Mouse (Mus musculus) forebrain, embryonic 12.5 days (tissue): ENCODE results near the gene Col4a6. TPM values are rescaled to one million over a fixed set of nuclear protein-coding genes. Genes with fewer than 3 reads are reported as not detected.

Experiments used
- ATAC-seq: fragments of 200-750 bp; cut with Nextera tagmentation; 2 replicates; pipeline ENCODE4 v1.8.0; 2017; ENCODE audit warnings: moderate TSS enrichment; ENCODE audit not compliant: low FRiP score
- H3K27ac ChIP-seq: fragments of 300-500 bp; sonication (generic); 2 replicates; pipeline ENCODE4 v1.5.1; 2016; ENCODE audit warnings: mild to moderate bottlenecking
- H3K27me3 ChIP-seq: fragments of 300-500 bp; sonication (generic); 2 replicates; pipeline ENCODE4 v1.6.1; 2016; ENCODE audit warnings: mild to moderate bottlenecking
- H3K36me3 ChIP-seq: fragments of 300-500 bp; sonication (generic); replicated peaks from 2 replicates; pipeline ENCODE4 v1.6.1; 2016; ENCODE audit warnings: mild to moderate bottlenecking
- H3K4me1 ChIP-seq: fragments of 300-500 bp; sonication (generic); 2 replicates; pipeline ENCODE4 v1.6.1; 2016
- H3K4me2 ChIP-seq: fragments of 300-500 bp; sonication (generic); 2 replicates; pipeline ENCODE4 v1.6.1; 2016; ENCODE audit warnings: mild to moderate bottlenecking, moderate library complexity
- H3K4me3 ChIP-seq: fragments of 300-500 bp; sonication (generic); replicated peaks from 2 replicates; pipeline ENCODE4 v1.5.1; 2016; ENCODE audit warnings: mild to moderate bottlenecking
- H3K9ac ChIP-seq: fragments of 300-500 bp; sonication (generic); 2 replicates; pipeline ENCODE4 v1.6.1; 2016; ENCODE audit warnings: mild to moderate bottlenecking
- H3K9me3 ChIP-seq: fragments of 300-500 bp; sonication (generic); 2 replicates; pipeline ENCODE4 v1.6.1; 2016
- WGBS: fragments of 180-500 bp; shearing (Covaris S2); methylation state at CpG from one replicate; pipeline ENCODE4 v1.1.7; 2016; 5-methylcytosine and 5-hydroxymethylcytosine counted together
- polyA plus RNA-seq: library from polyadenylated mRNA; unstranded; fragments of >200 nt; fragmentation: Nextera tagmentation; extraction: Ambion mirVana; gene quantifications from 2 replicates; pipeline ENCODE4 v1.2.1, GENCODE M21; 2016

The Col4a6 gene
- polyA plus RNA-seq, 1 experiment from 2014 or later: 1.9 TPM

DNA sequence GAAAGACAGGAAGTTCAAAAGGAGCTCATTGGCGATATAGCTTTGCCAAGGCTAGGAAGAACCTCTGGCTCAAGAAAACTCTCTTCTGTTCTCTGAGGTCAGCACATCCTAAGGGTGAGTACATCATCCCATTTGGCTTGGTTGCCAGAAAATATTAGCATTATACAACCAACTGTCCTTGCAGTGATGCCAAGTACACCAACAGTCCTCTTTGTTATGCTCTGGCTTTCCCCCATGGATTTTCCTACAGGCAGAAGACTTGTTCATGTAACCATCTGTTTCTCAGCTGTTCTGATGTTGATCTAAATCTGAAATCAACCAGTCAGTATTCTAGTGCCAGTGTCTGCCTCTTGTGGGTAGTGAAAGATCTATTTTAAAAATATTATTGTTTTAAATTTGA lies 103.6 kb downstream of the Col4a6 start:
- WGBS: 90% methylated on average over 1 of the region's 1 CpGs
- Histone ChIP-seq H3K9me3 (no peaks in the 10 kb centered on the region), H3K4me3 (no peak overlapping the region), H3K4me1 (no peaks in the 10 kb centered on the region), H3K27ac (no peak overlapping the region), H3K9ac (no peak overlapping the region), H3K36me3 (no peaks in the 10 kb centered on the region), H3K4me2 (no peak overlapping the region), H3K27me3 (peaks cover 3% of the 10 kb centered on the region; the same call in 1 of the 2 replicates)
- ATAC-seq: no peak

DNA sequence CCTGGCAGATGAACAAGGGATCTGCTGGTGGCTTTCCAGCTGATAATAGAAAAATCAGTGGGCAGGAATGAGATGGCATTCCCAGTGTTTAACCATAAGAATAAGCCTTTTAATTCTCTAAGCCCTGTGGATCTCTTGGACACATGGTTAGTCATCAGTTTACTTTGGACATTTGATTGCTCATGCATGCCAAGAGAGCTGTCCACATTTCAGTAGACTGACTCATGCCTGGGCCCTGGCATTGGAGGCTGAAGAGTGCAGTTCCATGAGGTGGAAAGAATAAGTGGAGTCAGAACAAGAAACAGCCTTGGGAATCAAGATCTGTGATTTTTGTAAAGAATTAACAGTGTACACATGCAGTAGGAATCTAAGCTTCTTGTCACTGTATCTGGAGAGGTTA lies 110.5 kb downstream of the Col4a6 start:
- H3K27me3 ChIP-seq: 0 out of 2 replicates have a peak, but pooled peaks cover 3% of the 10 kb centered on the region

DNA sequence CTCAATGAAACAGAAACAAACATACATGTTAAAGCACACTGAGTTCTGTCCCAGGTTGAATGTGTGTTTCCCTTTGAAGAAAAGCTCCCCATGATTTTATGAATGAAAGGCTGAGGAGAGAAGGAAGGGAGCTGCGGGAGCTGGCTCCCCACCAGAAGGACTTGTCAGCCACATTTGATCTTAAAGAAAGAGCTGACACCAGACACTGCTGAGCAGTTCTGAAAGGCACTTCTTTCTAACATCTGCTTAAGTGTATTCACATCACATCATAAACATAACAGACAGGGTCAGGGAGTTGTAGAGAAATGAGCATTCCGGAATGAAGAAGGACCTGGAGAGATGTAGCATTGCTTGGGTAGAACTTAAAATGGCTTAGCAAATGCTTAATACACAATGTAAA lies 132.5 kb downstream of the Col4a6 start:
- H3K4me1 ChIP-seq: no peaks in the 10 kb centered on the region
- H3K27me3 ChIP-seq: peaks cover 6% of the 10 kb centered on the region
- H3K27ac ChIP-seq: no peak overlapping the region
- ATAC-seq: no peak
- H3K9me3 ChIP-seq: no peaks in the 10 kb centered on the region
- WGBS: 70% methylated on average over 2 of the region's 2 CpGs
- H3K4me2 ChIP-seq: no peak overlapping the region
- no peak overlapping the region for H3K9ac ChIP-seq
- H3K4me3 ChIP-seq: no peak overlapping the region
- no peaks in the 10 kb centered on the region for H3K36me3 ChIP-seq

More for the DNA sequence above, 110.5 kb downstream of the Col4a6 start:
- Histone ChIP-seq H3K4me3 (no peak overlapping the region), H3K9me3 (no peaks in the 10 kb centered on the region), H3K27ac (no peak overlapping the region), H3K4me2 (no peak overlapping the region), H3K4me1 (no peaks in the 10 kb centered on the region), H3K36me3 (no peaks in the 10 kb centered on the region), H3K9ac (no peak overlapping the region)
- no peak for ATAC-seq

DNA sequence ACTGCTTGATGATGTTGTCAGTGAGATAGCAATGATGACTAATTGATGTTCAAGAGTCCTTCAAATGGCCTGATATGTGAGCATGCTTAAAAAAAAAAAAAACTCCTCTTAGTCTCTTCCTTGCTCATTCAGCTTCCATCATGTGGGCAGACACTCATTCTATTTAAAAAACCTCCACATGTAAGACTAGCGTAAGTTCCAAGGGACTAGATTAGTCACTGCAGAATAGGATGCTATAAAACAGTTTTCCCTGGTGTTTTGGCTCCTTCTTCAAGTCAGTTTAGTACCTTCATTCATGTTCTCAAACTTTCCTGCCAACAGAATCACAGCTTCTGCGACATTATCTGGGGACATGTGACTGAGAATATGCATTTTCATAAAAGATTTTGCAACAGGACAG lies 145.8 kb downstream of the Col4a6 start:
- Histone ChIP-seq H3K4me1 (no peaks in the 10 kb centered on the region), H3K4me2 (no peak overlapping the region), H3K27ac (no peak overlapping the region), H3K36me3 (no peaks in the 10 kb centered on the region), H3K4me3 (no peak overlapping the region), H3K9me3 (no peaks in the 10 kb centered on the region), H3K27me3 (peaks cover 31% of the 10 kb centered on the region), H3K9ac (no peak overlapping the region)
- WGBS: 82% methylated on average over 2 of the region's 2 CpGs
- ATAC-seq: no peak

DNA sequence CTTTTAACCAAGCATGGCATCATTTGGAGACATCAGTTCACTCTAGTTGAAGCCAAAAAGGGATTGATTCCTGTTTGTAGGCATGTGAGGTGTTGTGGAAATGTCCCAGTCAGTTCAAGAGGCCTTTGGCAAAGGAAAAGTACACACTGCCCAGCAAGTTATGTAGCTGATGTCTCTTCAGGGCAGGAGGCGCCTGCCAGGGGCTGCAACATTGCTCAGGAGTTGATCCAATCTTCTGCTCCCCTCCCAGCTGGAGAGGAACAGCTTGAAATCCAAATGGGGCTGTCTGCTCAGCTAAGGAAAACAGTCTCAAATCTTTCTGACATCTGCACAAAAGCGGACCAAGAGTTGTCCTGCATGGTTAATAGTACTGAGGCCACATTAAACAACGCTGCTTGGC lies 149.7 kb downstream of the Col4a6 start:
- H3K4me2 ChIP-seq: no peak overlapping the region
- H3K36me3 ChIP-seq: no peaks in the 10 kb centered on the region
- H3K27ac ChIP-seq: no peak overlapping the region
- no peaks in the 10 kb centered on the region for H3K4me1 ChIP-seq
- peaks cover 30% of the 10 kb centered on the region for H3K27me3 ChIP-seq
- ATAC-seq: no peak
- no peak overlapping the region for H3K9ac ChIP-seq
- H3K4me3 ChIP-seq: no peak overlapping the region
- H3K9me3 ChIP-seq: no peaks in the 10 kb centered on the region
- WGBS: 73% methylated on average over 3 of the region's 3 CpGs

DNA sequence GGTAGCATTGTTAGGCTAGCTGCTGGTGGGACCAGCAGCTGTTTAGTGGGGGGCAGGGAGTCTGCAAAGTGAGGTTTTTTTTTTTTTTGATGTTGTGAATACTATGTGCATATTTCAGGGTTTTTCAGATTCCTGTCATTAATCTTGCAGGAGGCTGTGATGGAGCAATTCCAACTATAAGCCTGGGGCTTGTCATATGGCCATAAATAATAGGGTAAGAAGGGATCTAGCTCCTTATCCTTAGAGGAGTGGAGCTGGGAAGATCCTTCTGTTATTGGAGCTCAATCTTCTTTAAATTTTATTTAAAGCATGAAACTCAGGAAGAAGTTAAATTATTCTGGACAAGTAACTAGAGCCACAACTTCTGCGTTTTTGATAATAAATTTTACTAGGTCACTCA lies 157.7 kb downstream of the Col4a6 start:
- no peaks in the 10 kb centered on the region for H3K9me3 ChIP-seq
- no peaks in the 10 kb centered on the region for H3K4me1 ChIP-seq
- 70% methylated on average over 1 of the region's 1 CpGs for WGBS
- no peak overlapping the region for H3K4me3 ChIP-seq
- no peaks in the 10 kb centered on the region for H3K36me3 ChIP-seq
- H3K9ac ChIP-seq: no peak overlapping the region
- no peak overlapping the region for H3K4me2 ChIP-seq
- peaks cover 20% of the 10 kb centered on the region for H3K27me3 ChIP-seq
- H3K27ac ChIP-seq: no peak overlapping the region
- ATAC-seq: no peak

DNA sequence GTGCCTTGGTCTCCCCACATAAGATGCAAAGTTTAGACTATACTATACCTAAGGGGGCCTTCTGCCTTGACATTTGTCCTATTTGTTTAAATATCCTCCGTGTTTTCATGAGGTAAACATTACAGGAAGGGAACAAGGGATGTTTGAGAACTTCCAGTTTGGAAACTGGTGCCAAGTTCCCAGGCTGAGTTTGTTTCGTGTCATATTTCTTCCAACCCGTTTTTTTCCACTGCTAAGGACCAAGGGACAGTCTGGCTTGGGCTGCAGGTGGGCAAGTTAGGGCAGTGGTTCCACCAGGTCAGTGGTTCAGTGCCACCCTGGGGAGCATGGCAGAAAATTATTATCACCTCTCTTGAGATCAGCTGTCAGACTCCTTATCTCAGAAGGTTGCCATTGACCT lies 158.1 kb downstream of the Col4a6 start:
- H3K36me3 ChIP-seq: no peaks in the 10 kb centered on the region
- ATAC-seq: no peak
- no peak overlapping the region for H3K4me3 ChIP-seq
- peaks cover 19% of the 10 kb centered on the region for H3K27me3 ChIP-seq
- no peak overlapping the region for H3K9ac ChIP-seq
- 66% methylated on average over 3 of the region's 3 CpGs for WGBS
- no peaks in the 10 kb centered on the region for H3K4me1 ChIP-seq
- H3K4me2 ChIP-seq: no peak overlapping the region
- no peaks in the 10 kb centered on the region for H3K9me3 ChIP-seq
- H3K27ac ChIP-seq: no peak overlapping the region

DNA sequence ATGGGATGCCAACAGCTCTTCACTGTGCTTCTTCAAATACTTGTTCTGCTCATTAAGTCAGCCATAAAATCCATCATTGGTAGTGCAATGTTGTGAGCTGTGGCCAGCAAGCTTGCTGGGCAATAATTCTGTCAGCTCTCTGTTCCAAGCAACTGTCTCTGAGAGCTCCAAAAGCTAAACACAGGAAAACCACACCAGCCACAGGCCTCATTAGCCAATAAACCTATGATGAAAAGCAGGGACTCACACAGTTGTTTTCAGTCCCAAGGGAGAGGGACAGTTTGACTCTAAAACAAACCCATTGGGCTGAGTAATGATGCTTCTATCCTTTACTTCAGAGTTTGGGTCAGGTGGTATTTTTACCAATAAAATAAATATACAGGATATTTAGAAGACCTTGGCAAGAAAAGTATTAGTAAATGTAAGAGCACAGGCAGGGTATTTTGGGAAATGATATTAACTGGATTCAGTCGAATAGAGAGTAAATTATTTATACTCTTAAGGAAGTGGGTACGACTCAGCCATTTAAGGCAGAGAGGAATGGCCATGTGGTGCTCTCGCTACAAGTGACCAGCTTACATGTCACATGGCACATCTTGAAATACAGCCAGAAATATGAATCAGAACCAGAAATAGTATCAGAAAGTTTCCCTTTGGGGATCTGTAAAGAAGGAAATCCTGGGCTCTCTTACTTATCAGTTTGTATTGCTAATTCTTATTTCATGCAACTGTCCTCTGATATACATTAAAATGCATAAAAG lies 181.0 kb downstream of the Col4a6 start:
- no peak overlapping the region for H3K9ac ChIP-seq
- no peak overlapping the region for H3K4me3 ChIP-seq
- H3K4me1 ChIP-seq: no peaks in the 10 kb centered on the region
- H3K27me3 ChIP-seq: peaks cover 8% of the 10 kb centered on the region; the same call in 1 of the 2 replicates
- no peak overlapping the region for H3K27ac ChIP-seq
- H3K4me2 ChIP-seq: no peak overlapping the region
- no peaks in the 10 kb centered on the region for H3K36me3 ChIP-seq
- no peak for ATAC-seq
- no peaks in the 10 kb centered on the region for H3K9me3 ChIP-seq
- 92% methylated on average over 3 of the region's 3 CpGs for WGBS

DNA sequence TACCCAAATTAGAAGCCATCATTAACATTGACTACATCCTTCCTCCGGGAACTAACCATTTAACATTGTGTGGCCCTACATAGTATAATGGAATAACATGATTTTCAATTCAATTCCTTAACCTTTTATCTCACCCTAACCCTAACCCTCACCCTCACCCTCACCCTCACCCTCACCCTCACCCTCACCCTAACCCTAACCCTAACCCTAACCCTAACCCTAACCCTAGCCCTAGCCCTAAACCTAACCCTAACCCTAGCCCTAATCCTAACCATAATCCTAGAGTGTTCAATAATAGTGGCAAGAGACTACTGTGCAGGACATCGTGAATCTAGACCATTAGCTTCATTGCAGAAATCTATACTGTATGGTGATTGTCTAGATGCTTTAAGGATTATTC lies 197.5 kb downstream of the Col4a6 start:
- H3K27me3 ChIP-seq: peaks cover 15% of the 10 kb centered on the region; the same call in 1 of the 2 replicates
- H3K4me3 ChIP-seq: no peak overlapping the region
- H3K36me3 ChIP-seq: no peaks in the 10 kb centered on the region
- H3K9me3 ChIP-seq: no peaks in the 10 kb centered on the region
- H3K4me1 ChIP-seq: no peaks in the 10 kb centered on the region
- 92% methylated on average over 2 of the region's 2 CpGs for WGBS
- no peak for ATAC-seq
- H3K27ac ChIP-seq: no peak overlapping the region
- no peak overlapping the region for H3K9ac ChIP-seq
- H3K4me2 ChIP-seq: no peak overlapping the region

DNA sequence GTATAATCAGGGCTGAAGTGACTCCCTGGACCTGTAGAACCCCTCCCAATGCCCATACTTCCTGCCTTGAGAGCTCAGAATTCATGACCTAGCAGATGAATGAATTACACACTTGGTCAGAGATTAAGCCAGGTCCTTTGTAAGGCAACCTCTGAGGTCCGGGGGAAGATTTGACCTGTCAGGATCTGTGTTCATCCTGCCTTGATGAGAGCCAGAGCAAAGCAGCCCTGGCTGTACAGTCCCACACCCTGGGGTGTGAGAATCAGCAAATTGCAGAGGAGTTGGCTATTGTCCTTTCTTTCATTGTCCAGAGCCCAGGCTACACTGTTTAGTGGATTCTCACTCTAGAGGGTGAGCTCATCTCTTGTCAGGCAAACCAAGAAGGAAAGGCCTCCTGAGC lies 207.9 kb downstream of the Col4a6 start:
- Histone ChIP-seq H3K27ac (no peak overlapping the region), H3K4me2 (no peak overlapping the region), H3K9me3 (no peaks in the 10 kb centered on the region), H3K27me3 (peaks cover 17% of the 10 kb centered on the region), H3K4me1 (no peaks in the 10 kb centered on the region), H3K36me3 (no peaks in the 10 kb centered on the region), H3K9ac (no peak overlapping the region), H3K4me3 (no peak overlapping the region)
- 20% methylated on average over 1 of the region's 1 CpGs for WGBS
- ATAC-seq: no peak

DNA sequence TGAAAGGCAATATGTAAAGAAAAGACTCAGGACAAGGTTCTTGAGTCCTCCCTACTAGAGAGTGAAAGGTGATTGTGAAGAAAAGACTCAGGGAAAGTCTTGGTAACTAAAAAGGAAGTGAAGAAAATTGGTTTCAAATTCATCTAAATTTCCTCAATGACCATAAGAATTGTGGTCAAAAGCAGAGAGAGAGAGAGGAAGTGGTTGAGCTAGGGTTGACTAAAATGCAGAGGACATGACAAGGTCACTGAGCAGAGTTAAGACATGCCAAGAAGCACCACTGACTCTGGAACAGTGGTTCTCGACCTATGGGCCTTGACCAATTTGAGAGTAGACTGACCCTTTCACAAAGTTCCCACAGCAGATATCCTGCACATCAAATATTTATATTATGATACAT lies 224.2 kb downstream of the Col4a6 start:
- 65% methylated on average over 1 of the region's 1 CpGs for WGBS
- Histone ChIP-seq H3K27ac (no peak overlapping the region), H3K9ac (no peak overlapping the region), H3K4me3 (no peak overlapping the region), H3K36me3 (no peaks in the 10 kb centered on the region), H3K9me3 (no peaks in the 10 kb centered on the region), H3K27me3 (peaks cover 9% of the 10 kb centered on the region), H3K4me2 (no peak overlapping the region), H3K4me1 (no peaks in the 10 kb centered on the region)
- ATAC-seq: no peak

DNA sequence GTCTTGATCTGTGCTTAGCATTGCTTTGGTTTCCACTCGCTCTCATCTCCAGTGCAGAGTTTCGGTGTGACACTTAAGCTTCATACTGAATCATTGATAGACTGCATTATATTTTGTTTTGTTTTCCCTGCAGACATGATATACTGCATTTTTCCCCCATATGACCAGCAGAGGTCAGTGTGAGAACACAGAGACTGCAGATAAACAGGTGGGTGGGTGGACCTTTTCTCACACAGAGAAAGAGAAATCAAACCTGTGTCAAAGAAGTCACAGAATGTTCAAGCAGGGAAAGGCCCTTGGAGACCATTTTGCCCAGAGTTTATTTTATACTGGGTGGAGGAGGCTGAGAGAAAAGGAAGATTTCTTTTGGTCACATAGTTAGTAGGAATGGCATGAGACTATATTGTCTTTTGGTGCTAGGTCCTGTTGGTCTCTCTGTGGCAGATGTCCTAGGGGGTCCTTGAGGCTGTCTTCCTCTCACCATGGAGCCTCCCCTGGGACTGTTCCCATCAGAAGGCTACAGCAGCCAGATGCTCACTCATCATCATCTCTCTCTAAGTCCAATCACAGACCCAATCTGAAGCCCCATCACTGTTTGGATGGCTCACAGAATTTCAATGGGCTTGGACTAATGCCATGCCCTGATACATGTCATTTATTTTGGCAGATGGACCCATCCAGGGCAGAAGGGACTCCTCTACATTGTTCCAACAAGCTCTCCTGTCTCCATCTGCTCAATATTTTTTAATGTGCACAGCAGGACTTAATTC lies 237.1 kb downstream of the Col4a6 start:
- Histone ChIP-seq H3K4me1 (no peaks in the 10 kb centered on the region), H3K9me3 (no peaks in the 10 kb centered on the region), H3K27ac (no peak overlapping the region), H3K9ac (no peak overlapping the region), H3K4me3 (no peak overlapping the region), H3K27me3 (peaks cover 32% of the 10 kb centered on the region), H3K36me3 (no peaks in the 10 kb centered on the region), H3K4me2 (no peak overlapping the region)
- ATAC-seq: no peak
- WGBS: 57% methylated on average over 2 of the region's 2 CpGs

DNA sequence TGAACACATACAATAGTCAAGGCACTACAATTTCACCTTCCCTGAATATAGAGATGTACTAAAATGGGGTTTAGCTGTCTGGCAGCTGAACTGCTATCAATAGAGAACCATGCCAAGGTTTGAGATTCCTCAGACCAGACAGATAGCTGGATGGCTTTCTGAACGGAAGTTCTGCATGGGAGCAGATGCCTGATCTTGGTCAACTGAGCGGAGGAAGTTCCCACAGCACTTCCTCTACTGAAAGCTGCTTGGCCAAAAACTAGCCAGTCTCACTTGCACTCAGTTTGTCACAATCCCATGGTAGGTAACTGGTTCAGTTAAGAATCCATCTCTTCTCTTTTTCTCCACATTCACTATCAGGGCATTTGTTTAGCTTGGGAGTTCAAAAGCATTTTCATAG lies 245.7 kb downstream of the Col4a6 start:
- no peak overlapping the region for H3K4me2 ChIP-seq
- WGBS: 90% methylated on average over 2 of the region's 2 CpGs
- no peak for ATAC-seq
- no peaks in the 10 kb centered on the region for H3K36me3 ChIP-seq
- no peak overlapping the region for H3K9ac ChIP-seq
- no peaks in the 10 kb centered on the region for H3K9me3 ChIP-seq
- H3K4me3 ChIP-seq: no peak overlapping the region
- peaks cover 47% of the 10 kb centered on the region for H3K27me3 ChIP-seq
- H3K4me1 ChIP-seq: no peaks in the 10 kb centered on the region
- H3K27ac ChIP-seq: no peak overlapping the region
